Mouse (Mus musculus): ENCODE data around the gene Prdm16. TPM values are rescaled to one million over a fixed set of nuclear protein-coding genes. Genes with fewer than 3 reads are reported as not detected.

Prdm16 gene
- 2.1 TPM in 2 replicates for polyA plus RNA-seq (2015; fragmentation: Nextera tagmentation; extraction: Ambion mirVana)

DNA sequence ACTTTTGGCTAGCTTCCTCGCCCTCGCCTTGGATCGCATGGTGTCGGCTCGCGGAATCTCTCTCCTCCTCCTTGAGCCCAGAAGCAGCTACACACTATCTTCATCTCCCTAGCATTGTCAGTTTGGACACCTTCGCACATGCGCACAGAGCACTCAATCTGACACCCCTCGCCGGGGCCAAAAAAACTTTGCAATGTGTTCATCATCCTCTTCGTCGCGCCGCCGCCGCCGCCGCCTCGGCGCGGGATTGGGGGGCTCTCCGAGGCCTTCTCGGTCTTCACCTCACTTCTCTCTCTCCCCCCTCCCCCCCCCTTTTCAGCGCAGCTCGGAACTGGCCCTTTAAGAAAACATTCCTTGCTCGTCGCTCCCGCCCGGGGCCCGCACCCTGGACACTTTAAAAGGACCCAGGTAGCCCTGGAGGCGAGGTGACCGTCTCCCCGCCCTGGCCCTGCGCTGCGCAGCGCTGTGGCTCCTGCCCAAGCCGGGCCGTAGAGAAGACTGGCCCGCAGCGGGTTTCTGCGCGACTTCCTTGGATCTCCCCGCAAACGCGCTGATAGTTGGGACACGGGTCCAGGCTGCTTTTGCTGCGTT, at the start of gene Prdm16:
Prdm16 (minus strand) TSS at position 153 of the 591 bp plus-strand sequence.
- H3K9me3 ChIP-seq (replicated peaks; ENCODE audit: control insufficient read depth, low read length), result no peaks in the 10 kb centered on the region
- no peaks in the 10 kb centered on the region for H3K36me3 ChIP-seq (ENCODE audit: control insufficient read depth, insufficient read depth)
- peak within 1 kb of the TSS; percentile 63 for H3K4me3 ChIP-seq (ENCODE audit: low read depth, low read length)
- H3K4me2 ChIP-seq (ENCODE audit: low read depth, low read length), result peak within 1 kb of the TSS; percentile 65
- H3K9ac ChIP-seq (ENCODE audit: low read depth, low read length), result peak within 1 kb of the TSS; percentile 59
- H3K4me1 ChIP-seq (ENCODE audit: control insufficient read depth, low read depth, low read length), result no peaks in the 10 kb centered on the region; the same call in 1 of the 2 replicates
- WGBS (ENCODE audit: insufficient replicate concordance), result under 1% methylated on average over 47 of the region's 47 CpGs
- peaks cover 93% of the 10 kb centered on the region for H3K27me3 ChIP-seq (ENCODE audit: control insufficient read depth, insufficient read depth, low read depth, low read length)
- peak within 1 kb of the TSS; percentile 70 for H3K27ac ChIP-seq (ENCODE audit: low read length)
- peak; percentile 44; the same call in 1 of the 2 replicates for ATAC-seq (ENCODE audit: low read depth)

DNA sequence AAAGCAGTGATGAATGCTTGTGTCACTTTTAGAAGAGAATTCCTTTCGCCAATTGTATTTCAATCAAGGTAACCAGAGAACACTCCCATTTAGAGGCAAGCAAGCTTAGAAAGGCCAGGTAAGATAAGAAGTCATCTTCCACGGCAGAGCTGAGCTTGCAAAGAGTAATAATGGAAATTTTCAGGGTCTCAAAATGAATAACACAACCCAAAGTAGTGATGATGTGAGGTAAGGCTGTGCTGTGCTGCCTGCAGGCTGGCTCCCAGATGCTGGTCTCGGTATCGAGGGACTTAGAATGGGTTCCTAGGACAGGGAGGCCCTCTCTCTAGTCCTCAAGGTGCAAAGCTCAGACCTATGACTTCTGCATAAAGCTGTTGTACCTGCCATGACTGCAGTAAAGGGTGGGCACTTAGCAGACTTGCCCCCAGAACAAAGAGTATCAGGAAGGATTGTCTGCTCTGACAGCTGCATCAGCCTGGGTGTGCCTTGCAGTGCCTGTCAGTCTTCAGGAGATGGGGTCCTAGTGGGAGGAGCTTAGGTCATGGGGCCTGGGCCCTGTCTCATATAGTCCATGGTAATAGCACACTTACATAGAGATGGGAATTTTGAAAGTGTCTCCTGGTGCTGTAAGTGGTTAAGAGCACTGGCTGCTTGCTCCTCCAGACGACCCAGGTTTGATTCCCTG, 46.5 kb upstream of the Prdm16 start:
- ATAC-seq (ENCODE audit: low read depth), result no peak

DNA sequence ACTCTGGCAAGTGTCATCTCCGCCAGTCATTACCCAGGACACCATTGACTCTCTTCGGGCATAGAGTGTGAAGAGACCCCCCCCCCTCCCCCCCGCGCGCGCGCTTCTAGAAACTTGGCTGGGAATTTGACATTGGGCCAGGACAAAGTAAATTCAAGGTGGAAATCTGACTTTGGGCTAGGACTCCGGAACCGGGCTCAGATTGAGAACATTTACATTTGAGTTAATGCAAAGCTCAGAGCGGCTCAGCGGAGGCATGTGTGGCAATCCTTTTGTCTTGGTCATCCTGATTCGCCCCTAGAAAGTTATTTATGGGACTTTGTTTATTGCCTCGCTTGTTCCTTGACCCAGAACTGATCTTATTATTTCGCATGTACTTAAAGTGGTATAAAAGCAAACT, 45.6 kb upstream of the Prdm16 start:
- Histone ChIP-seq H3K36me3 (ENCODE audit: control insufficient read depth, insufficient read depth) (no peaks in the 10 kb centered on the region), H3K9me3 (replicated peaks; ENCODE audit: control insufficient read depth, low read length) (no peaks in the 10 kb centered on the region), H3K4me2 (ENCODE audit: low read depth, low read length) (no peak overlapping the region), H3K4me3 (ENCODE audit: low read depth, low read length) (no peak overlapping the region), H3K27ac (ENCODE audit: low read length) (no peak overlapping the region), H3K27me3 (ENCODE audit: control insufficient read depth, insufficient read depth, low read depth, low read length) (no peaks in the 10 kb centered on the region), H3K9ac (ENCODE audit: low read depth, low read length) (no peak overlapping the region), H3K4me1 (ENCODE audit: control insufficient read depth, low read depth, low read length) (no peaks in the 10 kb centered on the region)
- ATAC-seq (ENCODE audit: low read depth), result no peak
- 50% methylated on average over 14 of the region's 14 CpGs for WGBS (ENCODE audit: insufficient replicate concordance)

More for the DNA sequence above, 46.5 kb upstream of the Prdm16 start:
- no peak overlapping the region for H3K27ac ChIP-seq (ENCODE audit: low read length)
- no peaks in the 10 kb centered on the region for H3K27me3 ChIP-seq (ENCODE audit: control insufficient read depth, insufficient read depth, low read depth, low read length)
- no peaks in the 10 kb centered on the region for H3K4me1 ChIP-seq (ENCODE audit: control insufficient read depth, low read depth, low read length)
- no peak overlapping the region for H3K9ac ChIP-seq (ENCODE audit: low read depth, low read length)
- WGBS (ENCODE audit: insufficient replicate concordance), result 57% methylated on average over 5 of the region's 5 CpGs
- H3K4me3 ChIP-seq (ENCODE audit: low read depth, low read length), result no peak overlapping the region
- H3K4me2 ChIP-seq (ENCODE audit: low read depth, low read length), result no peak overlapping the region
- no peaks in the 10 kb centered on the region for H3K9me3 ChIP-seq (replicated peaks; ENCODE audit: control insufficient read depth, low read length)
- no peaks in the 10 kb centered on the region for H3K36me3 ChIP-seq (ENCODE audit: control insufficient read depth, insufficient read depth)

DNA sequence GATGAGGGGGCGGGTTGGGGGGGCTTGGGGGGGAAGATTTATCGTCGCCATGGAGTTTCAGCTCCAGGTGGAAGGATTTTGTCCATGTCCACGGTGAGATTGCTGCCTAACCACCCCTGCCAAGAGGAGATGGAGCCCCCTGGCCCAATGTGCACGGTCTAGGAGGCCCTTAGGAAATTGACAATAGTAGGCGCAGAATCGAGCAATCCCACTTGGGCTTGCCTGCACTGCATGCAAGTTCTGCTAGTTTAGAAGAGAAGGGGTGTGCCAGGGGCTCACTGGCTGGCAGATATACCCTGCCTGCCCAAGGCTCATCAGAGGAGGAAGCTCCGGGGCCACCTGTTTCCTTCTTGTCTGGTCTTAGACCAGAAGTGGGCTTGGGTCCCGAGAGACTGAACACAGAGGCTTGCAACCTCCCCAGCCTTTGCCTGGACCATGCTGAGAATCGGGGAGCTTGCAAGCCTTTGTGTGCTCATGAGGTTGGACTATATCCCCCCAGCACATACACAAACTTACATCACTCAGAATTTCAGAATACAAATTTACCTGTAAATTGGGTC, 38.8 kb upstream of the Prdm16 start:
- Histone ChIP-seq H3K27me3 (ENCODE audit: control insufficient read depth, insufficient read depth, low read depth, low read length) (0 out of 2 replicates have a peak, but pooled peaks cover 4% of the 10 kb centered on the region), H3K4me2 (ENCODE audit: low read depth, low read length) (no peak overlapping the region), H3K27ac (ENCODE audit: low read length) (no peak overlapping the region), H3K9me3 (replicated peaks; ENCODE audit: control insufficient read depth, low read length) (no peaks in the 10 kb centered on the region), H3K9ac (ENCODE audit: low read depth, low read length) (no peak overlapping the region), H3K4me3 (ENCODE audit: low read depth, low read length) (no peak overlapping the region), H3K4me1 (ENCODE audit: control insufficient read depth, low read depth, low read length) (no peaks in the 10 kb centered on the region), H3K36me3 (ENCODE audit: control insufficient read depth, insufficient read depth) (no peaks in the 10 kb centered on the region)
- 45% methylated on average over 10 of the region's 10 CpGs for WGBS (ENCODE audit: insufficient replicate concordance)
- ATAC-seq (ENCODE audit: low read depth), result no peak

DNA sequence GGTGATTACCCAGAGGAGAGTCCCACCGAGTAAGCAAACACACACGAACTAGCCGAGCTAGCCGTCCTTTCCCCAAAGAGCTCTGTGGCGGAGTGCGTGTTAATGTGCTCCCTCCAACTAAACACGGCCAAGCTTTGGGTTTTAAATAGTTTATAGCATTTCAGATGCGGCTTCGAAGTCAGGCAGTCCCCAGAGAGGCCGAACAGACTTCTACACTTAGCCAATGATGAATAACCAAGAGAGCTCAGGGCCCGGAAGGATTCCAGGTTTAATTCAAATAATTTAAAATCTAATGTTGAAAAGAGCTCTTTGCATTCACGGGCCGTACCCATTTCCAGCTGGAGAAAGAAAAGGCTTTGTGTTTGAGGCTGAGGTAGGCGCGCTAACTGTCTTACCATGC, 38.3 kb upstream of the Prdm16 start:
- Histone ChIP-seq H3K4me1 (ENCODE audit: control insufficient read depth, low read depth, low read length) (no peaks in the 10 kb centered on the region), H3K27ac (ENCODE audit: low read length) (no peak overlapping the region), H3K4me3 (ENCODE audit: low read depth, low read length) (no peak overlapping the region), H3K9me3 (replicated peaks; ENCODE audit: control insufficient read depth, low read length) (no peaks in the 10 kb centered on the region), H3K27me3 (ENCODE audit: control insufficient read depth, insufficient read depth, low read depth, low read length) (0 out of 2 replicates have a peak, but pooled peaks cover 4% of the 10 kb centered on the region), H3K36me3 (ENCODE audit: control insufficient read depth, insufficient read depth) (no peaks in the 10 kb centered on the region), H3K4me2 (ENCODE audit: low read depth, low read length) (no peak overlapping the region), H3K9ac (ENCODE audit: low read depth, low read length) (no peak overlapping the region)
- ATAC-seq (ENCODE audit: low read depth), result no peak
- WGBS (ENCODE audit: insufficient replicate concordance), result 39% methylated on average over 15 of the region's 15 CpGs

DNA sequence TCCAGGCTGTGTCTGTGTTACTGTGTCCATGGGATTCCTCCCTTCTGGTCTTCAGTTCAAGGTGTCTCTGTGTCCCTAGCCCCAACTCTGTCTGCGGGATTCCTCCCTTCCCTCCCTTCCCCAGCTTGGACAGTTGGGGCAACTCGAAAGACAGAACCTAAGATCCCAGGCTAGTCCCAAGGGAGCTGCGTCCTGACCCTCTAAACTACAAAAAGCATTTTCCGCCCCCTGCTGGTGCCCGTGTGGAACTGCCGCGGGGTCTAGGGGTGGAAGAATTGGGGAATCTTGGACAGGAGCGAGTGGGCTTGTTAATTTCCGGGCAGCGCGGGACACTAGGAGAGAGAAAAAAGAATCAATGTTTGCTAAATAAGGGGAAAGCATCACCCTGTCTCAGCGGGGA, 37.9 kb upstream of the Prdm16 start:
- 0 out of 2 replicates have a peak, but pooled peaks cover 4% of the 10 kb centered on the region for H3K27me3 ChIP-seq (ENCODE audit: control insufficient read depth, insufficient read depth, low read depth, low read length)
- no peak for ATAC-seq (ENCODE audit: low read depth)
- no peak overlapping the region for H3K9ac ChIP-seq (ENCODE audit: low read depth, low read length)
- H3K4me2 ChIP-seq (ENCODE audit: low read depth, low read length), result no peak overlapping the region
- no peaks in the 10 kb centered on the region for H3K36me3 ChIP-seq (ENCODE audit: control insufficient read depth, insufficient read depth)
- H3K9me3 ChIP-seq (replicated peaks; ENCODE audit: control insufficient read depth, low read length), result no peaks in the 10 kb centered on the region
- no peak overlapping the region for H3K4me3 ChIP-seq (ENCODE audit: low read depth, low read length)
- H3K4me1 ChIP-seq (ENCODE audit: control insufficient read depth, low read depth, low read length), result no peaks in the 10 kb centered on the region
- no peak overlapping the region for H3K27ac ChIP-seq (ENCODE audit: low read length)
- 3% methylated on average over 12 of the region's 12 CpGs for WGBS (ENCODE audit: insufficient replicate concordance)

DNA sequence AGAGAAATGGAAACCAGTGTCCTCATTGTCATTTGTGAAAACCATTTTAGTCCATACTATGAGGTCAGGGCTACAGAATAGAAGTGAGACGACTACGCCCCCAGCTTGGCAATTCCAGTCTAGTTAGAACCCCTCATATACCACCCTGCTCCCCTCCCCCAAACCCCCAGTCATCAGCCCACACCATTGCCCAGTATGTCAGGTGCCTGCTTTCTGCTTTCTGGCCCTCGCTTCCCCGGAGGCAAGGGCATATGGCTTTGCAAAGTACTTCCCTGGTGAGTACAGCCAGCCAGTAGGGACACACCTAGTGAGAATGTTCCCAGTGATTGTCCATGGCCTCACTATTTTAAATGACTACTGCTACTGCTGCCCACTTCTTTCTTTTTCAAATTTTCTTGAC, 37.3 kb upstream of the Prdm16 start:
- Histone ChIP-seq H3K9ac (ENCODE audit: low read depth, low read length) (no peak overlapping the region), H3K9me3 (replicated peaks; ENCODE audit: control insufficient read depth, low read length) (no peaks in the 10 kb centered on the region), H3K36me3 (ENCODE audit: control insufficient read depth, insufficient read depth) (no peaks in the 10 kb centered on the region), H3K27ac (ENCODE audit: low read length) (no peak overlapping the region), H3K27me3 (ENCODE audit: control insufficient read depth, insufficient read depth, low read depth, low read length) (0 out of 2 replicates have a peak, but pooled peaks cover 4% of the 10 kb centered on the region), H3K4me3 (ENCODE audit: low read depth, low read length) (no peak overlapping the region), H3K4me1 (ENCODE audit: control insufficient read depth, low read depth, low read length) (no peaks in the 10 kb centered on the region), H3K4me2 (ENCODE audit: low read depth, low read length) (no peak overlapping the region)
- WGBS (ENCODE audit: insufficient replicate concordance), result 55% methylated on average over 4 of the region's 4 CpGs
- ATAC-seq (ENCODE audit: low read depth), result no peak

DNA sequence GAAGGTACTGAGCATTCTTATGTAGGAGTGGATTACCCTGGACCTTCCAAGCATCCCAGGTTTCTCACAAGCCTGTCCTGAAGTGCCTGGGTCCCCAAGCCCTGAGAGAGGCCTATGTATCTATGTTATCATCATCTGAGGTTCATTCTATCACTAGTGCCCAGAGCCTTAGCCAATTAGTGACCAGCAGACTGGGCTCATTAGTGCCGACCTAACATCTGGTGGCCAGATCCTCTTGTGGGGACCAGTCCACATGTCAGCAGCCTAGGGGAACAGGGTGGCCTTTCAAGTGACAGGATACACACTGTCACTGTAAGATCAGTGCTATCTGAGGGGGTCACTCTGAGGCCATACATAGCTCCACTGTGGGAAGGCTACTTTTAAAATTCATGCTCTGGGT, 35.4 kb upstream of the Prdm16 start:
- 22% methylated on average over 1 of the region's 1 CpGs for WGBS (ENCODE audit: insufficient replicate concordance)
- H3K9ac ChIP-seq (ENCODE audit: low read depth, low read length), result no peak overlapping the region

More for the DNA sequence above, 35.4 kb upstream of the Prdm16 start:
- Histone ChIP-seq H3K36me3 (ENCODE audit: control insufficient read depth, insufficient read depth) (no peaks in the 10 kb centered on the region), H3K4me2 (ENCODE audit: low read depth, low read length) (no peak overlapping the region), H3K9me3 (replicated peaks; ENCODE audit: control insufficient read depth, low read length) (no peaks in the 10 kb centered on the region), H3K27me3 (ENCODE audit: control insufficient read depth, insufficient read depth, low read depth, low read length) (0 out of 2 replicates have a peak, but pooled peaks cover 4% of the 10 kb centered on the region), H3K4me3 (ENCODE audit: low read depth, low read length) (no peak overlapping the region), H3K4me1 (ENCODE audit: control insufficient read depth, low read depth, low read length) (no peaks in the 10 kb centered on the region), H3K27ac (ENCODE audit: low read length) (no peak overlapping the region)
- no peak for ATAC-seq (ENCODE audit: low read depth)

Data from liver, embryonic 16.5 days (tissue).